Mouse (Mus musculus) liver, embryonic 12.5 days (tissue): ENCODE data around the gene Iqcn. TPM values are rescaled to one million over a fixed set of nuclear protein-coding genes. Genes with fewer than 3 reads are reported as not detected.
A peak's percentile ranks its signal among the peaks of the same experiment; 100 is the strongest.

ENCODE experiments used
- ATAC-seq: fragments of 200-750 bp; cut with Nextera tagmentation; 2 replicates; pipeline ENCODE4 v1.8.0; 2017; ENCODE audit warnings: moderate number of reproducible peaks, mild to moderate bottlenecking, moderate library complexity
- H3K27ac ChIP-seq: fragments of 300-500 bp; sonication (generic); 2 replicates; pipeline ENCODE4 v1.5.1; 2016; ENCODE audit warnings: mild to moderate bottlenecking
- H3K27me3 ChIP-seq: fragments of 300-500 bp; sonication (generic); replicated peaks from 2 replicates; pipeline ENCODE4 v1.6.1; 2016; ENCODE audit warnings: mild to moderate bottlenecking, moderate library complexity
- H3K36me3 ChIP-seq: fragments of 300-500 bp; sonication (generic); 2 replicates; pipeline ENCODE4 v1.6.1; 2016; ENCODE audit warnings: mild to moderate bottlenecking, moderate library complexity
- H3K4me1 ChIP-seq: fragments of 300-500 bp; sonication (generic); 2 replicates; pipeline ENCODE4 v1.6.1; 2016
- H3K4me2 ChIP-seq: fragments of 300-500 bp; sonication (generic); 2 replicates; pipeline ENCODE4 v1.6.1; 2016; ENCODE audit warnings: mild to moderate bottlenecking, moderate library complexity
- H3K4me3 ChIP-seq: fragments of 300-500 bp; sonication (generic); 2 replicates; pipeline ENCODE4 v1.5.1; 2016; ENCODE audit warnings: mild to moderate bottlenecking, moderate library complexity
- H3K9ac ChIP-seq: fragments of 300-500 bp; sonication (generic); 2 replicates; pipeline ENCODE4 v1.6.1; 2016; ENCODE audit warnings: mild to moderate bottlenecking, moderate library complexity
- H3K9me3 ChIP-seq: fragments of 300-500 bp; sonication (generic); replicated peaks from 2 replicates; pipeline ENCODE4 v1.6.1; 2016; ENCODE audit warnings: mild to moderate bottlenecking, moderate library complexity
- WGBS: fragments of 180-500 bp; shearing (Covaris S2); methylation state at CpG from one replicate; pipeline ENCODE4 v1.1.7; 2016; ENCODE audit not compliant: insufficient replicate concordance; 5-methylcytosine and 5-hydroxymethylcytosine counted together
- polyA plus RNA-seq: library from polyadenylated mRNA; unstranded; fragments of >200 nt; fragmentation: Nextera tagmentation; extraction: Ambion mirVana; gene quantifications from 2 replicates; pipeline ENCODE4 v1.2.1, GENCODE M21; 2016

Iqcn gene
- polyA plus RNA-seq, 1 experiment from 2014 or later = not detected

DNA sequence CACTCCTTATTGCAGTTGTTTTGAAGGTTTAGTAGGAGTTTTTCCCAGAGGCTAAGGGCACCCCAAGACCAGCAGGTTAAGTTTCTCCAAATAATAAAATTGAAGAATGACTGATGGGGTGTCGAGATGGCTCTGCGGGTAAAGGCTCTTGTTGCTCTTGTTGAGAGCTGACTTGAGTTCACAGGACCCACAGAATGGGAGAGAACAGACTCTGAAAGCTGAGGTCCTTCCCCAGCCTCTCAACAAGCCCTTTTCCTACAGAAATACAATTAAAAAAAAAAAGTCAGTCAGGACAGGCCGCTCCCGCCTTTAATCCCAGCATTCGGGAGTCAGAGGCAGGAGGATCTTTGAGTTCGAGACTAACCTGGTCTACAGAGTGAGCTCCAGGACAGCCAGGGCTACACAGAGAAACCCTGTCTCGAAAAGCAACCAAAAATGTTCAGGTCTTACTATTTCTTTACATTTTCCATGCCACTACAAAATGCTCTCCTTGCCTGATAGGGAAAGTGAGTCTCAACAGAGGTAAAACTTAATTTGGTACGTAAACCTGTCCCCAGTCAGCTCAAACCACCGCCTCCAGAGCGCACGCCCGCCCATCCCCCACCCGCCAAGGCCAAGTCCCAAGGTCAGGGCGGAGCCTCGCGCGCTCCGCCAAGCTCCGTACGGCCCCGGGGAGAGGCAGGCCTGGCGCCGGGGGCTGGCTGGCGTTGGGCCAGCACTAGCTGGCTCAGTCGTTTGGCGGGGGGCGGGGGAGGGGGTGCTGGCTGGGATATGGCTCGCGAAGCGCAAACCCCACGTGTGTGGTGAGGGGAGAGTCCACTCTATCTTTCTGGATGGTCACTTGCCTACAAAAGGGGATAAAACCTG is 7.0 kb upstream of the Iqcn start:
- peak; percentile 54 for ATAC-seq
- H3K4me2 ChIP-seq = peak overlapping the region; percentile 99
- peaks cover 76% of the 10 kb centered on the region for H3K4me1 ChIP-seq
- H3K36me3 ChIP-seq = no peaks in the 10 kb centered on the region
- peak overlapping the region; percentile 38 for H3K4me3 ChIP-seq
- H3K27ac ChIP-seq = peak overlapping the region; percentile 98
- H3K27me3 ChIP-seq = peaks cover 12% of the 10 kb centered on the region
- 4% methylated on average over 30 of the region's 31 CpGs for WGBS
- peak overlapping the region; percentile 79 for H3K9ac ChIP-seq
- H3K9me3 ChIP-seq = no peaks in the 10 kb centered on the region

GRCm38 (mm10) chr8:70696946-70697345 is 6.3 kb upstream of the Iqcn start:
- Histone ChIP-seq H3K9me3 (no peaks in the 10 kb centered on the region), H3K9ac (peak overlapping the region; percentile 79), H3K4me3 (peak overlapping the region; percentile 38), H3K27ac (peak overlapping the region; percentile 98), H3K36me3 (no peaks in the 10 kb centered on the region), H3K4me1 (peaks cover 74% of the 10 kb centered on the region), H3K4me2 (peak overlapping the region; percentile 99), H3K27me3 (peaks cover 5% of the 10 kb centered on the region; the same call in 1 of the 2 replicates)
- ATAC-seq = no peak
- 55% methylated on average over 4 of the region's 4 CpGs for WGBS

- Histone ChIP-seq H3K36me3 (no peaks in the 10 kb centered on the region), H3K9ac (peak overlapping the region; percentile 79), H3K4me2 (peak overlapping the region; percentile 99), H3K27ac (peak overlapping the region; percentile 98), H3K4me1 (peaks cover 67% of the 10 kb centered on the region), H3K4me3 (peak overlapping the region; percentile 90), H3K27me3 (no peaks in the 10 kb centered on the region; the same call in 1 of the 2 replicates), H3K9me3 (no peaks in the 10 kb centered on the region)
- no peak for ATAC-seq
- WGBS = 67% methylated on average over 12 of the region's 12 CpGs
Observed at GRCm38 (mm10) chr8:70697366-70698250, 5.6 kb upstream of the Iqcn start.

DNA sequence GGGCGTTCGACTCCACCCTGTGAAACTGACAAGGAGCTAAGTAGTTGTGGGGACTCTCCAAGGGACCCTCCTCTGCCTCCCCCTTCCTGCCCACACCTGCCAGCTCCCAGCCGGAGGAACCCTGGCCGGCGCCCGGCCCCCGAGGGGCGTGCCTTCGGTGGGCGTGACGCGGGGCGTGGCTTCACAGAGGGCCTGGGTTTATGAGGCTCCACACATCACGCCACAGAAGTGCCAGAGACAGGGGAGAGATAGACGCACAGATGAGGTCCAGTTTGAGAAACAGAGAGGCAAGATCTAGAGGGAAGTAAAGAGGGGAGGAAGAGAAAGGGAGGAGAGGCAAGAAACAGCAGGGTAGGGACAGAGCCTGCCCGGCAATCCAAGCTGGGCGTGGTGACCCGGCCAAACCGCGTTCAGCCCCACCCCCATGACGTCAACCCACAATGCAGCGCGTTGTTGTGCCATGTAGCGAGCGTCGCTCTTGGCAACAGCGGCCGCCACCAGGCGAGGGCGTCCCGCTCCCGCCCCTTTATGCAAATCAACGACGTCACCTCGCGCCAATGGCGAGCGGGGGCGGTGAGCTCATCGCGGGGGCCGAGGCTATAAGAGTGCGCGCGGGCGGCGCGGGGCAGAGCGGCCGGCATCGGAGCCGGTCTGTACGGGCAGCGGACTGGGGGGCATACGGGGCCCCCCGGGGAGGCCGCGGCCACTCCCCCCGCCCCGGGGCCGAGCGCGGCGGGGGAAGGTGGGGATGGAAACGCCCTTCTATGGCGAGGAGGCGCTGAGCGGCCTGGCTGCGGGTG is 4.7 kb upstream of the Iqcn start, which contains the start of gene Jund:
Jund (plus strand) TSS at position 640 of the 800 bp plus-strand sequence.
- no peaks in the 10 kb centered on the region for H3K36me3 ChIP-seq
- H3K9me3 ChIP-seq = no peaks in the 10 kb centered on the region
- H3K27ac ChIP-seq = peak within 1 kb of the TSS; percentile 98
- no peaks in the 10 kb centered on the region for H3K27me3 ChIP-seq
- H3K4me3 ChIP-seq = peak within 1 kb of the TSS; percentile 90
- peak within 1 kb of the TSS; percentile 99 for H3K9ac ChIP-seq
- 2% methylated on average over 68 of the region's 69 CpGs for WGBS
- H3K4me2 ChIP-seq = peak within 1 kb of the TSS; percentile 99
- peak; percentile 85 for ATAC-seq
- peaks cover 58% of the 10 kb centered on the region for H3K4me1 ChIP-seq

DNA sequence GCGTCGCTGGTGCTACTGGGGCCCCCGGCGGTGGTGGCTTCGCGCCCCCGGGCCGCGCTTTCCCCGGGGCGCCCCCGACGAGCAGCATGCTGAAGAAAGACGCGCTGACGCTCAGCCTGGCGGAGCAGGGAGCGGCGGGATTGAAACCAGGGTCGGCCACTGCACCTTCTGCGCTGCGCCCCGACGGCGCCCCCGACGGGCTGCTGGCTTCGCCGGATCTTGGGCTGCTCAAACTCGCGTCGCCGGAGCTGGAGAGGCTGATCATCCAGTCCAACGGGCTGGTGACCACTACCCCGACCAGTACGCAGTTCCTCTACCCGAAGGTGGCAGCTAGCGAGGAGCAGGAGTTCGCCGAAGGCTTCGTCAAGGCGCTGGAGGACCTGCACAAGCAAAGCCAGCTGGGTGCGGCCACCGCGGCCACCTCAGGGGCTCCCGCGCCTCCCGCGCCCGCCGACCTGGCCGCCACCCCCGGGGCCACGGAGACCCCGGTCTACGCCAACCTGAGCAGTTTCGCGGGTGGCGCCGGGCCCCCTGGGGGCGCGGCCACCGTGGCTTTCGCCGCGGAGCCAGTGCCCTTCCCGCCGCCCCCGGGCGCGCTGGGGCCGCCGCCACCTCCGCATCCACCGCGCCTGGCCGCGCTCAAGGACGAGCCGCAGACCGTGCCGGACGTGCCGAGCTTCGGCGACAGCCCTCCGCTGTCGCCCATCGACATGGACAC is 4.0 kb upstream of the Iqcn start:
- no peaks in the 10 kb centered on the region for H3K27me3 ChIP-seq
- H3K9ac ChIP-seq = peak overlapping the region; percentile 99
- no peaks in the 10 kb centered on the region for H3K9me3 ChIP-seq
- no peaks in the 10 kb centered on the region for H3K36me3 ChIP-seq
- peak overlapping the region; percentile 99 for H3K4me2 ChIP-seq
- ATAC-seq = peak; percentile 28
- peak overlapping the region; percentile 98 for H3K27ac ChIP-seq
- under 1% methylated on average over 89 of the region's 89 CpGs for WGBS
- H3K4me3 ChIP-seq = peak overlapping the region; percentile 90
- H3K4me1 ChIP-seq = peaks cover 53% of the 10 kb centered on the region

GRCm38 (mm10) chr8:70699834-70700554 is 3.3 kb upstream of the Iqcn start:
- Histone ChIP-seq H3K9ac (peak overlapping the region; percentile 99), H3K4me1 (peaks cover 47% of the 10 kb centered on the region), H3K36me3 (no peaks in the 10 kb centered on the region), H3K4me3 (peak overlapping the region; percentile 90), H3K9me3 (no peaks in the 10 kb centered on the region), H3K27ac (peak overlapping the region; percentile 98), H3K4me2 (peak overlapping the region; percentile 99), H3K27me3 (no peaks in the 10 kb centered on the region)
- ATAC-seq = no peak
- under 1% methylated on average over 57 of the region's 59 CpGs for WGBS

GRCm38 (mm10) chr8:70700555-70700922 is 2.7 kb upstream of the Iqcn start:
- H3K4me3 ChIP-seq = peak overlapping the region; percentile 90
- no peaks in the 10 kb centered on the region for H3K9me3 ChIP-seq
- H3K27ac ChIP-seq = peak overlapping the region; percentile 98
- ATAC-seq = peak; percentile 6; the same call in 1 of the 2 replicates
- peak overlapping the region; percentile 99 for H3K4me2 ChIP-seq
- H3K9ac ChIP-seq = peak overlapping the region; percentile 99
- H3K27me3 ChIP-seq = no peaks in the 10 kb centered on the region
- WGBS = 2% methylated on average over 20 of the region's 20 CpGs
- peaks cover 41% of the 10 kb centered on the region for H3K4me1 ChIP-seq
- H3K36me3 ChIP-seq = no peaks in the 10 kb centered on the region

DNA sequence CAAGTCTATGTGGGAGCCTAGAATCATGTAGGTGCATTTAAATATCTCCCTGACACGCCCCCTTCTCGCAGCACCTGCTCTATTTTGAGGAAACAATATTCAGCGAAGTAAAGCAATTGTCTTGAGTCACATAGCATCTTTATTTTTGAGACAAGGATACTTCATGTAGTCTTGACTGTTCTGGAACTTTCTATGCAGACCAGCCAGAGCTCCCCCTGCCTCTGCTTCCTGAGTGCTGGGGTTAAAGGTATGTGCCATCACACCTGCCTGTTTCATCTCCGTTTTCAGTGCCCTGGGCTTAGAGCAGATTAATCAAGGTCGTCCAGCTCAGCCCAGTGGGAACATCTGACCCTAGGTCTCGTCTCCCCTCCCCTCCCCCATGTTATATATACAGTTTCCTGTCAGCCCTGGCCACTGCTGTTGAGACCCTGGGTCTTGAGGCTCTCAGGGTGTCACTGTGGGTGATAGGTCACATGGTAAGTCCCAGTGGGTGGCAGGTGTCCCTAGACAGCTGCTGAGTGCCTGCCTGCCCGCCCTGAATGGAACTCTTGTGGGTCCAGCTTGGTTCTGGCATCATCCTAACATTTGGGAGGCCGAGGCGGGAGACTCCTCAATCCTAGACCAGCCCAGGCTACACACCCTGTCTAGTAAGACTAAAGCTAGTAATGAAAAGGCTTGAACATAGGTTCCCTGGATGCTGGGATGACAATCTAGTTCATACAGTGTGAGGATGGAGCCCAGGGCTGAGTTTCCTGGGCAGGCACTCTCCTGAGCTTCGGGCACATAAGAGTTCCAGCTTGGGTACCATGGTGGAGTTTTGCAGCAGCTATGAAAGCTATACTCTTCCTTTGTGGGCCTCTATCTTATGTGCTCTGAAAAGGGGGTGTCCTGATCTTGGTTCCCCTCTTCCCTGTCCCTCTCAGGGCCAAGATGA is 1.9 kb upstream of the Iqcn start:
- H3K4me2 ChIP-seq = peak overlapping the region; percentile 99
- no peaks in the 10 kb centered on the region for H3K27me3 ChIP-seq
- WGBS = 52% methylated on average over 10 of the region's 10 CpGs
- peak overlapping the region; percentile 99 for H3K9ac ChIP-seq
- no peaks in the 10 kb centered on the region for H3K9me3 ChIP-seq
- H3K36me3 ChIP-seq = no peaks in the 10 kb centered on the region
- peaks cover 33% of the 10 kb centered on the region for H3K4me1 ChIP-seq
- ATAC-seq = no peak
- H3K4me3 ChIP-seq = peak overlapping the region; percentile 90
- peak overlapping the region; percentile 98; the same call in 1 of the 2 replicates for H3K27ac ChIP-seq

DNA sequence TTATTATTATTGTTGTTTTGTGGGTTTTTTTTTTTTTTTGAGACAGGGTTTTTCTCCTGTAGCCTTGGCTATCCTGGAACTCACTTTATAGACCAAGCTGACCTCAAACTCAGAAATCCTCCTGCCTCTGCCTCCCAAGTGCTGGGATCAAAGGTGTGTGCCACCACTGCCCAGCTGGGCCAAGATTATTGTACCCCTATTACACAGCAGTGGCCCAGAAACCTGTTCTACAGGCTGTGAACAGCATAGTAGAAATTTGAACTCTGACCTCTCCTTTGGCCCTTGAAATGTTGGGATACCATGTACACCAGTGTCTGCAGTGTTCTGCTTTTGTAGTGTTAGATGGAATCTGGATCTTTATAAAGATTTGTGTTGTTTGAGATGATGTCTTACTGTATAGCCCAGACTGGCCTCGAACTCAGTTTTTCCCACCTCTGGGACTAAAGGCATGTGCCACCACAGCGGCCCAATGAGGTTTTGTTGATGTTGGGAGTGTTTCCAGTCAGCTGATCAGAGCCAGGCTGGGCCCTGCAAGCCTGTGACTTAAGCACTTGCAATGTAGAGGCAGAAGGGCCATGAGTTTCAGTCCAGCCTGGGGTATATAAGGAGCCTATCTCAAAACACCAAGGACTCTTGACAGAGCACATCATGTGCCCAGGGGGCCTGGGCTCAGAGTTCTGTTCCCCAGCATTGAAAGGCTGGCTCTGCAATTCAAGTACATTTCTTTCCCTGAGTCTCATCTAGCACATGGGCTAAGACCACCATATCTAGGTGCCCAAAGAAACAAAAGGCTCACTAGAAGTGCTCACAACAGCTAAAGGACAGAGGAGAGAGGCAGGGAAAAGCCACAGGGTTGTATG is 1.0 kb upstream of the Iqcn start:
- no peak overlapping the region for H3K4me3 ChIP-seq
- H3K4me2 ChIP-seq = no peak overlapping the region
- H3K27ac ChIP-seq = peak overlapping the region; percentile 18; the same call in 1 of the 2 replicates
- no peak overlapping the region for H3K9ac ChIP-seq
- H3K36me3 ChIP-seq = no peaks in the 10 kb centered on the region
- 82% methylated on average over 2 of the region's 2 CpGs for WGBS
- H3K4me1 ChIP-seq = peaks cover 24% of the 10 kb centered on the region
- no peaks in the 10 kb centered on the region for H3K9me3 ChIP-seq
- H3K27me3 ChIP-seq = no peaks in the 10 kb centered on the region
- no peak for ATAC-seq
